Mouse (Mus musculus): ENCODE measurements around the gene Samd13. TPM values are rescaled to one million over a fixed set of nuclear protein-coding genes. Genes with fewer than 3 reads are reported as not detected.
A peak's percentile ranks its signal among the peaks of the same experiment; 100 is the strongest.

The Samd13 gene
- polyA plus RNA-seq, 1 experiment from 2014 or later, result 0.47 TPM

GRCm38 (mm10) chr3:146641818-146642427 is 43.5 kb downstream of the Samd13 start:
- no peak for ATAC-seq (replicated peaks; ENCODE audit: low FRiP score)
- Histone ChIP-seq H3K9ac (ENCODE audit: low read depth, low read length) (no peak overlapping the region), H3K9me3 (ENCODE audit: control insufficient read depth, low read length) (no peaks in the 10 kb centered on the region), H3K4me1 (replicated peaks; ENCODE audit: control insufficient read depth, insufficient read depth, low read length) (no peaks in the 10 kb centered on the region), H3K27me3 (replicated peaks; ENCODE audit: control insufficient read depth, insufficient read depth, low read length) (no peaks in the 10 kb centered on the region), H3K4me3 (ENCODE audit: low read depth, low read length) (no peak overlapping the region), H3K27ac (ENCODE audit: low read depth, low read length) (no peak overlapping the region), H3K4me2 (no peak overlapping the region), H3K36me3 (ENCODE audit: control insufficient read depth, insufficient read depth, low read length) (no peaks in the 10 kb centered on the region)
- DNase-seq (ENCODE audit: low spot score), result no peak
- 51% methylated on average over 4 of the region's 4 CpGs for WGBS

GRCm38 (mm10) chr3:146632506-146632905 is 52.9 kb downstream of the Samd13 start:
- H3K4me3 ChIP-seq (ENCODE audit: low read depth, low read length), result no peak overlapping the region
- H3K9ac ChIP-seq (ENCODE audit: low read depth, low read length), result no peak overlapping the region
- H3K36me3 ChIP-seq (ENCODE audit: control insufficient read depth, insufficient read depth, low read length), result no peaks in the 10 kb centered on the region
- no peaks in the 10 kb centered on the region for H3K9me3 ChIP-seq (ENCODE audit: control insufficient read depth, low read length)
- no peak overlapping the region for H3K4me2 ChIP-seq
- no peaks in the 10 kb centered on the region for H3K4me1 ChIP-seq (replicated peaks; ENCODE audit: control insufficient read depth, insufficient read depth, low read length)
- no peak overlapping the region for H3K27ac ChIP-seq (ENCODE audit: low read depth, low read length)
- no peaks in the 10 kb centered on the region for H3K27me3 ChIP-seq (replicated peaks; ENCODE audit: control insufficient read depth, insufficient read depth, low read length)
- 84% methylated on average over 5 of the region's 5 CpGs for WGBS
- DNase-seq (ENCODE audit: low spot score) (no peak), ATAC-seq (replicated peaks; ENCODE audit: low FRiP score) (no peak)

- Histone ChIP-seq H3K4me1 (replicated peaks; ENCODE audit: control insufficient read depth, insufficient read depth, low read length) (no peaks in the 10 kb centered on the region), H3K27me3 (replicated peaks; ENCODE audit: control insufficient read depth, insufficient read depth, low read length) (no peaks in the 10 kb centered on the region), H3K27ac (ENCODE audit: low read depth, low read length) (no peak overlapping the region), H3K9ac (ENCODE audit: low read depth, low read length) (no peak overlapping the region), H3K9me3 (ENCODE audit: control insufficient read depth, low read length) (no peaks in the 10 kb centered on the region), H3K36me3 (ENCODE audit: control insufficient read depth, insufficient read depth, low read length) (no peaks in the 10 kb centered on the region), H3K4me3 (ENCODE audit: low read depth, low read length) (no peak overlapping the region), H3K4me2 (no peak overlapping the region)
- DNase-seq (ENCODE audit: low spot score) (no peak), ATAC-seq (replicated peaks; ENCODE audit: low FRiP score) (no peak)
- 63% methylated on average over 8 of the region's 8 CpGs for WGBS
Observed at GRCm38 (mm10) chr3:146628227-146628982, 57.0 kb downstream of the Samd13 start.

GRCm38 (mm10) chr3:146625766-146626165 is 59.6 kb downstream of the Samd13 start:
- 87% methylated on average over 4 of the region's 4 CpGs for WGBS
- no peaks in the 10 kb centered on the region for H3K9me3 ChIP-seq (ENCODE audit: control insufficient read depth, low read length)
- no peak overlapping the region for H3K4me2 ChIP-seq
- no peak overlapping the region for H3K9ac ChIP-seq (ENCODE audit: low read depth, low read length)
- no peak overlapping the region for H3K4me3 ChIP-seq (ENCODE audit: low read depth, low read length)
- H3K4me1 ChIP-seq (replicated peaks; ENCODE audit: control insufficient read depth, insufficient read depth, low read length), result no peaks in the 10 kb centered on the region
- H3K27me3 ChIP-seq (replicated peaks; ENCODE audit: control insufficient read depth, insufficient read depth, low read length), result no peaks in the 10 kb centered on the region
- no peaks in the 10 kb centered on the region for H3K36me3 ChIP-seq (ENCODE audit: control insufficient read depth, insufficient read depth, low read length)
- ATAC-seq (replicated peaks; ENCODE audit: low FRiP score) (no peak), DNase-seq (ENCODE audit: low spot score) (no peak)
- no peak overlapping the region for H3K27ac ChIP-seq (ENCODE audit: low read depth, low read length)

- DNase-seq (ENCODE audit: low spot score) (no peak), ATAC-seq (replicated peaks; ENCODE audit: low FRiP score) (no peak)
- Histone ChIP-seq H3K27ac (ENCODE audit: low read depth, low read length) (no peak overlapping the region), H3K27me3 (replicated peaks; ENCODE audit: control insufficient read depth, insufficient read depth, low read length) (no peaks in the 10 kb centered on the region), H3K4me2 (no peak overlapping the region), H3K36me3 (ENCODE audit: control insufficient read depth, insufficient read depth, low read length) (no peaks in the 10 kb centered on the region), H3K9ac (ENCODE audit: low read depth, low read length) (no peak overlapping the region), H3K9me3 (ENCODE audit: control insufficient read depth, low read length) (no peaks in the 10 kb centered on the region), H3K4me3 (ENCODE audit: low read depth, low read length) (no peak overlapping the region), H3K4me1 (replicated peaks; ENCODE audit: control insufficient read depth, insufficient read depth, low read length) (no peaks in the 10 kb centered on the region)
- WGBS, result 82% methylated on average over 11 of the region's 11 CpGs
Observed at GRCm38 (mm10) chr3:146621966-146622365, 63.4 kb downstream of the Samd13 start.

- DNase-seq (ENCODE audit: low spot score) (no peak), ATAC-seq (replicated peaks; ENCODE audit: low FRiP score) (no peak)
- no peaks in the 10 kb centered on the region for H3K4me1 ChIP-seq (replicated peaks; ENCODE audit: control insufficient read depth, insufficient read depth, low read length)
- H3K27me3 ChIP-seq (replicated peaks; ENCODE audit: control insufficient read depth, insufficient read depth, low read length), result no peaks in the 10 kb centered on the region
- WGBS, result 82% methylated on average over 14 of the region's 14 CpGs
- H3K4me2 ChIP-seq, result no peak overlapping the region
- H3K9ac ChIP-seq (ENCODE audit: low read depth, low read length), result no peak overlapping the region
- H3K27ac ChIP-seq (ENCODE audit: low read depth, low read length), result no peak overlapping the region
- H3K36me3 ChIP-seq (ENCODE audit: control insufficient read depth, insufficient read depth, low read length), result no peaks in the 10 kb centered on the region
- H3K4me3 ChIP-seq (ENCODE audit: low read depth, low read length), result no peak overlapping the region
- no peaks in the 10 kb centered on the region for H3K9me3 ChIP-seq (ENCODE audit: control insufficient read depth, low read length)
Observed at GRCm38 (mm10) chr3:146620555-146621249, 64.7 kb downstream of the Samd13 start.

- Histone ChIP-seq H3K9ac (ENCODE audit: low read depth, low read length) (no peak overlapping the region), H3K27me3 (replicated peaks; ENCODE audit: control insufficient read depth, insufficient read depth, low read length) (no peaks in the 10 kb centered on the region), H3K27ac (ENCODE audit: low read depth, low read length) (no peak overlapping the region), H3K36me3 (ENCODE audit: control insufficient read depth, insufficient read depth, low read length) (no peaks in the 10 kb centered on the region), H3K4me2 (no peak overlapping the region), H3K9me3 (ENCODE audit: control insufficient read depth, low read length) (no peaks in the 10 kb centered on the region), H3K4me3 (ENCODE audit: low read depth, low read length) (no peak overlapping the region), H3K4me1 (replicated peaks; ENCODE audit: control insufficient read depth, insufficient read depth, low read length) (no peaks in the 10 kb centered on the region)
- WGBS, result 82% methylated on average over 10 of the region's 10 CpGs
- DNase-seq (ENCODE audit: low spot score) (no peak), ATAC-seq (replicated peaks; ENCODE audit: low FRiP score) (no peak)
Observed at GRCm38 (mm10) chr3:146620101-146620500, 65.3 kb downstream of the Samd13 start.

- no peak overlapping the region for H3K4me2 ChIP-seq
- no peaks in the 10 kb centered on the region for H3K9me3 ChIP-seq (ENCODE audit: control insufficient read depth, low read length)
- H3K27me3 ChIP-seq (replicated peaks; ENCODE audit: control insufficient read depth, insufficient read depth, low read length), result no peaks in the 10 kb centered on the region
- no peaks in the 10 kb centered on the region for H3K4me1 ChIP-seq (replicated peaks; ENCODE audit: control insufficient read depth, insufficient read depth, low read length)
- 37% methylated on average over 4 of the region's 4 CpGs for WGBS
- H3K36me3 ChIP-seq (ENCODE audit: control insufficient read depth, insufficient read depth, low read length), result no peaks in the 10 kb centered on the region
- peak; percentile 45; the same call in 1 of the 2 replicates for ATAC-seq (replicated peaks; ENCODE audit: low FRiP score)
- H3K27ac ChIP-seq (ENCODE audit: low read depth, low read length), result no peak overlapping the region
- H3K4me3 ChIP-seq (ENCODE audit: low read depth, low read length), result no peak overlapping the region
- DNase-seq (ENCODE audit: low spot score), result no peak
- no peak overlapping the region for H3K9ac ChIP-seq (ENCODE audit: low read depth, low read length)
Observed at GRCm38 (mm10) chr3:146618357-146618756, 67.0 kb downstream of the Samd13 start.
